Mouse (Mus musculus) stomach, embryonic 14.5 days (tissue): ENCODE data around the gene Ms4a6b. TPM values are rescaled to one million over a fixed set of nuclear protein-coding genes. Genes with fewer than 3 reads are reported as not detected.
"Not testable (repeated sequence)": the region's sequence is repeated elsewhere in the genome, so short reads cannot be mapped to it uniquely, and the experiment has no call there.

ENCODE experiments used
- ATAC-seq: fragments of 200-750 bp; cut with Nextera tagmentation; 2 replicates; pipeline ENCODE4 v1.8.0; 2017; ENCODE audit warnings: low read depth, moderate TSS enrichment; ENCODE audit not compliant: insufficient number of reproducible peaks, insufficient read depth, low FRiP score
- H3K27ac ChIP-seq: fragments of 300-500 bp; sonication (generic); 2 replicates; pipeline ENCODE4 v1.5.1; 2014; ENCODE audit warnings: mild to moderate bottlenecking, low read length, moderate library complexity, mixed read lengths
- H3K27me3 ChIP-seq: fragments of 300-500 bp; sonication (generic); 2 replicates; pipeline ENCODE4 v1.6.1; 2014; ENCODE audit warnings: low read length, control low read depth, mixed read lengths; ENCODE audit not compliant: control insufficient read depth, insufficient read depth
- H3K36me3 ChIP-seq: fragments of 300-500 bp; sonication (generic); 2 replicates; pipeline ENCODE4 v1.6.1; 2014; ENCODE audit warnings: mild to moderate bottlenecking, control low read depth, low read length, moderate library complexity, mixed read lengths; ENCODE audit not compliant: control insufficient read depth, insufficient read depth
- H3K4me1 ChIP-seq: fragments of 300-500 bp; sonication (generic); 2 replicates; pipeline ENCODE4 v1.6.1; 2014; ENCODE audit warnings: low read length, control low read depth, mixed read lengths; ENCODE audit not compliant: control insufficient read depth, insufficient read depth
- H3K4me2 ChIP-seq: fragments of 300-500 bp; sonication (generic); replicated peaks from 2 replicates; pipeline ENCODE4 v1.6.1; 2014; ENCODE audit warnings: low read depth, low read length, control low read depth
- H3K4me3 ChIP-seq: fragments of 300-500 bp; sonication (generic); 2 replicates; pipeline ENCODE4 v1.5.1; 2014; ENCODE audit warnings: low read depth, low read length, control low read depth
- H3K9ac ChIP-seq: fragments of 300-500 bp; sonication (generic); replicated peaks from 2 replicates; pipeline ENCODE4 v1.6.1; 2014; ENCODE audit warnings: low read depth, mild to moderate bottlenecking, control low read depth, low read length, moderate library complexity, mixed read lengths
- H3K9me3 ChIP-seq: fragments of 300-500 bp; sonication (generic); 2 replicates; pipeline ENCODE4 v1.6.1; 2016; ENCODE audit warnings: low read depth, low read length, control low read depth; ENCODE audit not compliant: control insufficient read depth
- WGBS: fragments of 180-500 bp; shearing (Covaris S2); extraction: QIAGEN DNeasy Blood & Tissue Kit; methylation state at CpG from one replicate; pipeline ENCODE4 v1.1.7; 2014; 5-methylcytosine and 5-hydroxymethylcytosine counted together
- polyA plus RNA-seq: library from polyadenylated mRNA; unstranded; fragments of >200 nt; fragmentation: Nextera tagmentation; extraction: Ambion mirVana; gene quantifications from 2 replicates; pipeline ENCODE4 v1.2.1, GENCODE M21; 2014

Gene Ms4a6b
- polyA plus RNA-seq, 1 experiment from 2014 or later: 5.6 TPM

- no peak overlapping the region for H3K4me2 ChIP-seq
- H3K27ac ChIP-seq: no peak overlapping the region
- no peak overlapping the region for H3K4me3 ChIP-seq
- no peak overlapping the region for H3K9ac ChIP-seq
- H3K27me3 ChIP-seq: no peaks in the 10 kb centered on the region
- WGBS: 71% methylated on average over 1 of the region's 1 CpGs
- H3K36me3 ChIP-seq: no peaks in the 10 kb centered on the region
- H3K9me3 ChIP-seq: no peaks in the 10 kb centered on the region
- ATAC-seq: no peak
- H3K4me1 ChIP-seq: no peaks in the 10 kb centered on the region
These were observed 2.9 kb upstream of the Ms4a6b start for GRCm38 (mm10) chr19:11513458-11513857.

- Histone ChIP-seq H3K27me3 (no peaks in the 10 kb centered on the region), H3K4me2 (no peak overlapping the region), H3K27ac (no peak overlapping the region), H3K9me3 (no peaks in the 10 kb centered on the region), H3K36me3 (no peaks in the 10 kb centered on the region), H3K4me3 (no peak overlapping the region), H3K9ac (no peak overlapping the region), H3K4me1 (no peaks in the 10 kb centered on the region)
- 62% methylated on average over 4 of the region's 4 CpGs for WGBS
- ATAC-seq: 0 out of 2 replicates have a peak, but pooled peaks have one; percentile 33
These were observed 533 bp downstream of the Ms4a6b start for GRCm38 (mm10) chr19:11516845-11517244.

- not testable (repeated sequence) for H3K27ac ChIP-seq, ATAC-seq, H3K9me3 ChIP-seq, H3K27me3 ChIP-seq, H3K4me3 ChIP-seq, H3K4me2 ChIP-seq, H3K4me1 ChIP-seq, H3K36me3 ChIP-seq, H3K9ac ChIP-seq
- 33% methylated on average over 1 of the region's 1 CpGs for WGBS
These were observed 1.1 kb downstream of the Ms4a6b start for GRCm38 (mm10) chr19:11517373-11517772.

- 76% methylated on average over 2 of the region's 2 CpGs for WGBS
- not testable (repeated sequence) for H3K4me3 ChIP-seq
These were observed 2.0 kb downstream of the Ms4a6b start for GRCm38 (mm10) chr19:11518356-11518755.

GRCm38 (mm10) chr19:11520146-11520545 lies 3.8 kb downstream of the Ms4a6b start:
- H3K9ac ChIP-seq: no peak overlapping the region
- H3K4me3 ChIP-seq: no peak overlapping the region
- H3K4me2 ChIP-seq: no peak overlapping the region
- 86% methylated on average over 3 of the region's 3 CpGs for WGBS
- H3K36me3 ChIP-seq: no peaks in the 10 kb centered on the region
- H3K4me1 ChIP-seq: no peaks in the 10 kb centered on the region
- no peak overlapping the region for H3K27ac ChIP-seq
- no peak for ATAC-seq
- no peaks in the 10 kb centered on the region for H3K27me3 ChIP-seq
- H3K9me3 ChIP-seq: no peaks in the 10 kb centered on the region

More at GRCm38 (mm10) chr19:11518356-11518755, 2.0 kb downstream of the Ms4a6b start:
- not testable (repeated sequence) for H3K27ac ChIP-seq, H3K36me3 ChIP-seq, ATAC-seq, H3K9me3 ChIP-seq, H3K4me2 ChIP-seq, H3K27me3 ChIP-seq, H3K9ac ChIP-seq, H3K4me1 ChIP-seq

DNA sequence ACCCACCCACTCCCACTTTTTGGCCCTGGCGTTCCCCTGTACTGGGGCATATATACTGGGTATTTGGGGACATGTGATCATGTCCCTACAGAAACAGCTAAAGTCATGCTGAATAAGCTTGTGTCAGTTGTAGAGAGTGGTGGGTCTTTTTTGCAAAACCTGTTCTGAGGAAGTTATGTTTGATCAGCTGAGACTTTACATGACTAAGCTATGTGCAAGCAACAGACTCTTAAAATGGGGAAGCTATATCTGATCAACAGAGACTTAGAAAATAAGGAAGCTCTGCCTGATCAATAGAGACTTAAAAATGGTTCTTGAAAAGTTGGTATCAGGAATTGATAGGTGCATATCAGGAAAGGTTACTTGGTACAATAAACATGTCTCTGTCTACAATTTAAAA lies 17.1 kb downstream of the Ms4a6b start:
- no peaks in the 10 kb centered on the region for H3K9me3 ChIP-seq
- H3K4me2 ChIP-seq: no peak overlapping the region
- no peak overlapping the region for H3K27ac ChIP-seq
- no peaks in the 10 kb centered on the region for H3K36me3 ChIP-seq
- H3K4me3 ChIP-seq: no peak overlapping the region
- WGBS: 73% methylated on average over 1 of the region's 1 CpGs
- H3K9ac ChIP-seq: no peak overlapping the region
- ATAC-seq: no peak
- H3K27me3 ChIP-seq: no peaks in the 10 kb centered on the region
- H3K4me1 ChIP-seq: no peaks in the 10 kb centered on the region

DNA sequence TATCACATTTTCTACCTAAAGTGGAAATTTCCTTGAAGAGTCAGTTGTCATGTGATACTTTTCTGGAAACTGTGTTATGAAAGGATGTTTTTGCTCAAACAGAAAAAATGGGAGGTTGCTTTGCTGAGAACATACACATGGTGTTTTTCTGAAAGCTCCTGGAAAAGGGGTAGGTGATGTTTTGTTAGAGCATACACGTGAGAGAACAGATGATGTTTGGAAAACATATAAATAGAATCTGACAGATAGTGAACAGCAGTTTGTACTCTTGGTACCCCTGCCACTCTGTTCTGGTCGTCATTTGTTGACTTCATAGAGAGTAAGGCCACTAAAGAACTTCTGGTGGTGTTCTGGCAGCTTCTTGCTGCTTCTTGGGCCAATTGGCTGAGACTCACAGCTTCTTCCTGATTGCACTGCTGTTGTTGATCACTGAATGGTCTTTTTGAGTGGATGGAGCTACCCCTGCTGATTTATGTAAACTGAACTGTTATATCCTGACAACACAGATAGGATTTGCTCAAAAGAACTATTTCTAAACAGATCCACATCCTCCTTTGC lies 17.7 kb downstream of the Ms4a6b start:
- Histone ChIP-seq H3K4me3 (no peak overlapping the region), H3K9ac (no peak overlapping the region), H3K4me1 (no peaks in the 10 kb centered on the region), H3K27me3 (no peaks in the 10 kb centered on the region), H3K36me3 (no peaks in the 10 kb centered on the region), H3K4me2 (no peak overlapping the region), H3K9me3 (no peaks in the 10 kb centered on the region), H3K27ac (no peak overlapping the region)
- no peak for ATAC-seq
- WGBS: 30% methylated on average over 2 of the region's 2 CpGs

- H3K9me3 ChIP-seq: no peaks in the 10 kb centered on the region
- H3K4me1 ChIP-seq: no peaks in the 10 kb centered on the region
- H3K27ac ChIP-seq: no peak within 1 kb of the TSS
- 0 out of 2 replicates have a peak, but pooled peaks have one; percentile 23 for ATAC-seq
- no peak within 1 kb of the TSS for H3K4me3 ChIP-seq
- H3K4me2 ChIP-seq: no peak within 1 kb of the TSS
- H3K27me3 ChIP-seq: no peaks in the 10 kb centered on the region
- no peaks in the 10 kb centered on the region for H3K36me3 ChIP-seq
- no peak within 1 kb of the TSS for H3K9ac ChIP-seq
- 7% methylated on average over 7 of the region's 7 CpGs for WGBS
These were observed 20.3 kb downstream of the Ms4a6b start, which contains the start of gene Ms4a4d for GRCm38 (mm10) chr19:11536593-11536992. TSS of gene Ms4a4d (plus strand) at chr19:11536801.

DNA sequence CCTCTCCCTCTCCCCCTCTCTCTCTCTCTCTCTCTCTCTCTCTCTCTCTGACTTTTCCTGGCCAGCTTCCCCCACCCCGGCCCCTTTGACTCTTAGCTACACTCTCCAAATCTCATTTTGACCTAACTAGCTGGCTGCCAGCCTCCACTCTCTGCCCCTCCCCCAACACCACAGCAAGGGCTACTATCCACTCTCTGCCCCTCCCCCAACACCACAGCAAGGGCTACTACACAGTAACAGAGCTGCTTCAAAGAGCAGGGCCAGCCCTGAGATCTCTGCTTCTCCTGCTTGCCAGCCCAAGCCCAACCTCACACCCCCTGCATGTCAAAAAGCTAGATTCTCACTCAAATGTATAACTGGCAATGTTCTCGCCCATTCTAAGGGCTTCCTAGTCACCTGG lies 21.0 kb downstream of the Ms4a6b start:
- no peak overlapping the region for H3K4me2 ChIP-seq
- H3K36me3 ChIP-seq: no peaks in the 10 kb centered on the region
- H3K9ac ChIP-seq: no peak overlapping the region
- no peak overlapping the region for H3K4me3 ChIP-seq
- no peaks in the 10 kb centered on the region for H3K9me3 ChIP-seq
- 27% methylated on average over 2 of the region's 2 CpGs for WGBS
- H3K27ac ChIP-seq: no peak overlapping the region
- no peaks in the 10 kb centered on the region for H3K4me1 ChIP-seq
- no peak for ATAC-seq
- H3K27me3 ChIP-seq: no peaks in the 10 kb centered on the region
